Mouse (Mus musculus) liver, adult 2 months (tissue): ENCODE measurements at regions not wholly inside any gene's neighbourhood (a gene's known extent, or its start where the extent isn't known, plus 50 kb on each side); places are given as distances from the start of the nearest gene placed in this dataset.

Source experiments
- DNase-seq: peaks from one replicate; pipeline ENCODE4 v3.0.0-alpha.2; 2011; ENCODE audit warnings: low read depth, low spot score; ENCODE audit errors: extremely low read depth
- H3K27ac ChIP-seq: fragments of 200-500 bp; replicated peaks from 2 replicates; pipeline ENCODE4 v1.5.1; 2012; ENCODE audit warnings: low read depth, mild to moderate bottlenecking, control low read depth, inconsistent platforms, low read length; ENCODE audit not compliant: insufficient read depth
- H3K27me3 ChIP-seq: fragments of 200-500 bp; 2 replicates; pipeline ENCODE4 v1.6.1; 2012; ENCODE audit warnings: mild to moderate bottlenecking, moderate library complexity, low read length, inconsistent platforms; ENCODE audit not compliant: control insufficient read depth, insufficient read depth
- H3K36me3 ChIP-seq: fragments of 200-500 bp; 2 replicates; pipeline ENCODE4 v1.6.1; 2012; ENCODE audit warnings: low read length, inconsistent platforms; ENCODE audit not compliant: control insufficient read depth, insufficient read depth
- H3K4me1 ChIP-seq: fragments of 200-500 bp; 2 replicates; pipeline ENCODE4 v1.6.1; 2011; ENCODE audit warnings: low read length; ENCODE audit not compliant: control insufficient read depth, insufficient read depth
- H3K4me3 ChIP-seq: fragments of 200-500 bp; 2 replicates; pipeline ENCODE4 v1.5.1; 2011; ENCODE audit warnings: low read depth, mild to moderate bottlenecking, control low read depth, low read length, moderate library complexity; ENCODE audit not compliant: insufficient read depth
- H3K79me2 ChIP-seq: fragments of 200-500 bp; 2 replicates; pipeline ENCODE4 v1.6.1; 2012; ENCODE audit warnings: inconsistent platforms, mild to moderate bottlenecking, low read length, moderate library complexity; ENCODE audit not compliant: control insufficient read depth, insufficient read depth
- H3K9ac ChIP-seq: fragments of 200-500 bp; 2 replicates; pipeline ENCODE4 v1.6.1; 2012; ENCODE audit warnings: low read depth, mild to moderate bottlenecking, control low read depth, inconsistent platforms, low read length
- CTCF ChIP-seq: fragments of 200-500 bp; IDR thresholded peaks from 2 replicates; pipeline ENCODE4 v1.5.1; 2011; ENCODE audit warnings: low read depth, low read length, control low read depth
- POLR2A ChIP-seq: fragments of 200-500 bp; IDR thresholded peaks from 2 replicates; pipeline ENCODE4 v1.6.1; 2011; ENCODE audit warnings: low read length, control low read depth; ENCODE audit not compliant: insufficient read depth; ENCODE audit errors: extremely low read depth
- WGBS: fragments of 180-500 bp; shearing (Covaris S2); methylation state at CpG from one replicate; pipeline ENCODE4 v1.1.7; 2018; 5-methylcytosine and 5-hydroxymethylcytosine counted together

DNA sequence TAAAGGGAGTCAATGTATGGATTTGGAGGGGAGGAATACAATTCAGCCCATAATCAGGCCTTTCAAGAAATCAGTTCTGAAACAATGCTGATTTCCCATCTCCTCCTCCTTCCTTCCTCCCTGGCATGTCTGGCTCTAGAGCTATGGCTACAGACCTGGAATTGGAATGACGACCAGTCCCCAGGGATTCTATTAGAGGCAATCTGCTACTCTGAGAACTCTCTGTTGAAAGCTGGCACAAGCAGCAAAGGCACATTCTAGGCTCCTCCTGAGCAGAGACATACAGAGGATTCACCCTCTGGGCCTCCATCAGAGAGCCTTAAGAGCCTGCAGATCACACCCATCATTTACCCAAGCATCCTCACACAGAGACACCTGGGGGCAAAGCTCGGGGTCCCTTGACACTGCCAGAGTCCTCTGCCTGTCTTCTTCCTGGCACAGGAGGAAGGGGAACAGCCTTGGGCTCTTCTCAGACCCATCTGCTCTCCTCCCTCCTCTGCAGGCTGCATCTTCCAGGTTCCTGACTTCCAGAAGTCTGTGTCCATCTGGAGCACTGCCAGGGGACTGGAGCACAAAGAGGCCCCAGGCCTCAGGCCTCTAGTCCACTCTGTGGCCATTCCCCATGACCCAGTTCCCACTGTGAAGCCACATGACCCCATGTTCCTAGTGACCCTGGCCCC, 176.2 kb downstream of the Rybp start:
- TF ChIP-seq POLR2A: no peak
- no peak for TF ChIP-seq CTCF
- 78% methylated on average over 2 of the region's 2 CpGs for WGBS
- no peak overlapping the region for H3K4me3 ChIP-seq

DNA sequence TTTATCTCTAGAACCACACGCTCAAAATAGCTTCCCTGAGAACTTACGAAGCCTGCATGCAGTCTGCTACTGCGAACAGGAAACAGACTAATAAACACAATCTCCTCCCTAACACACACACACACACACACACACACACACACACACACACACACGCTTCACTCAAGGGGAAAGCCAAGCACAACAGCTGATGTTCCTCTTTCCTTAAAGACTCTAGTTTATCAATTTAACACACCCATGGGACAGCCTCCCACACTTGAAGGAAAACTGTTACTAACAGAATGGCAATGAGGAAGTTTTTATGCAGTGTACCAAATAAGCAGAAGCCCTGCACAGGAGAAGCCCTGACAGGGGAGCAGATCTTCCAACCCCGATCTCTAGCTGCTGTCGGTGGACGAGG, 177.3 kb downstream of the Rybp start:
- Histone ChIP-seq H3K36me3 (no peaks in the 10 kb centered on the region), H3K27me3 (no peaks in the 10 kb centered on the region), H3K27ac (no peak overlapping the region), H3K9ac (no peak overlapping the region), H3K4me3 (no peak overlapping the region), H3K79me2 (no peaks in the 10 kb centered on the region), H3K4me1 (peaks cover 3% of the 10 kb centered on the region; the same call in 1 of the 2 replicates)
- WGBS: 70% methylated on average over 7 of the region's 7 CpGs
- TF ChIP-seq POLR2A (no peak), CTCF (no peak)
- DNase-seq: peak; percentile 47

More for the DNA sequence above, 176.2 kb downstream of the Rybp start:
- Histone ChIP-seq H3K36me3 (no peaks in the 10 kb centered on the region), H3K27ac (no peak overlapping the region), H3K79me2 (no peaks in the 10 kb centered on the region), H3K27me3 (no peaks in the 10 kb centered on the region), H3K9ac (no peak overlapping the region), H3K4me1 (peaks cover 3% of the 10 kb centered on the region; the same call in 1 of the 2 replicates)
- DNase-seq: peak; percentile 17

DNA sequence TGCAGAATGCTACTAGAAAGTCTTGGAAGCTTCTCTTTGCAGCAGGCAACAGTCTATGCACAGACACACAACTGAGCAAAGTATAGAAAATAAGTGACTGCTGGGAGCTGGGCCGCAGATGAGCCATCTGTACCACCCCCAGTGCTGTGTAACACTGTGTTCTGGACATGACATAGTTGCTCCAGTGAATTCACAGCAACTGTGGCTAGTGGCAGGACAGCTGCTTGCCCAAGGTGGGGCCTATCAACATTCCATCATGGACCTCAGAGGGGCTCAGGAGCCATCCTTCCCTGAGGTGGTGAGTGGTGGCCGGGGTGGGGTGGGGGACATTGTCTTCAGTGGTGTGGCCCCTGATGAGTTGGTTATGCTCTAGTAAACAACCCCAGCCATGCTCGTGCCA, 177.9 kb downstream of the Rybp start:
- Histone ChIP-seq H3K27ac (no peak overlapping the region), H3K36me3 (no peaks in the 10 kb centered on the region)
- 90% methylated on average over 3 of the region's 3 CpGs for WGBS

DNA sequence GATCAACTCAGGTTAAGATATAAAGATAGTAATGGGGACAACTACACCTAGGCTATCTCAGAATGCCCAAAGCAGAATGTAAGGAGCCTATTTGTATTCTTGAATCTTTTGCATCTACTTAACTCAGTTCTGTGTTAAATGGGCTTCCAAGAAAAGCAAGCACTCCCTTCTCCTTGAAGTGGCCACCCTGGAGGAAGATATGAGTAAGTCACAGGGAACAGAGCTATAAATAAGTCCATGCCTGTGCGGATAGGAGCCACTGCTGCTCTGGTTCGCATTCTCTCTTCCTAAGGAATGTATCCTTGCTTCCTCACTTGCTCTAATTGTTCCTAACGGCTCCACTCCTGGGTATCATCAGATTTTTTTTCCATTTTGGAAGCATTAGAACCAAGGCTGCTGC, 179.8 kb downstream of the Rybp start:
- Histone ChIP-seq H3K36me3 (no peaks in the 10 kb centered on the region), H3K27me3 (no peaks in the 10 kb centered on the region), H3K4me3 (no peak overlapping the region), H3K79me2 (no peaks in the 10 kb centered on the region), H3K9ac (no peak overlapping the region), H3K27ac (no peak overlapping the region), H3K4me1 (peaks cover 3% of the 10 kb centered on the region; the same call in 1 of the 2 replicates)
- no peak for DNase-seq
- TF ChIP-seq POLR2A (no peak), CTCF (no peak)
- WGBS: 95% methylated on average over 3 of the region's 3 CpGs

More for the DNA sequence above, 177.9 kb downstream of the Rybp start:
- TF ChIP-seq CTCF: no peak
- no peak for TF ChIP-seq POLR2A
- Histone ChIP-seq H3K9ac (no peak overlapping the region), H3K79me2 (no peaks in the 10 kb centered on the region), H3K27me3 (no peaks in the 10 kb centered on the region), H3K4me1 (peaks cover 3% of the 10 kb centered on the region; the same call in 1 of the 2 replicates), H3K4me3 (no peak overlapping the region)
- no peak for DNase-seq

DNA sequence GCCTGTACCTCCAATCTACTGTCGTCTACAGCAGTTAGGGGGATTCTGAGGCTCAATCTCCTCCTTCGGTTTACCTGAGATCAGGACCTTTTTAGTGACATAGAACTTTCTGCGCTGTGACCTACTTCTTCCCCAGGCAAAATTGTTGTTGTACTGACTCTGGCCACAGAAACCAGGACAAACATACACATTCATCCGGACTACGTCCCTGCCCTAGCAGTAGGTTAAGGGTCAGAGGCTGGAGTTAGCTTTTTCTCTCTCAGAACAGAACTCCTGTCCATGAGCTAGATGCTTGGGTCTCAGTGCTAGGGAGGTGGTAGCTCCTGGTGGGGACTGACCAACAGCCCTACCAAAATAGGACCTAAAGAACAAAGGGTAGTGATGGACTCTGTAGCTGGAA, 180.2 kb downstream of the Rybp start:
- Histone ChIP-seq H3K4me1 (peaks cover 3% of the 10 kb centered on the region; the same call in 1 of the 2 replicates), H3K4me3 (no peak overlapping the region), H3K9ac (no peak overlapping the region), H3K79me2 (no peaks in the 10 kb centered on the region), H3K36me3 (no peaks in the 10 kb centered on the region), H3K27ac (no peak overlapping the region), H3K27me3 (no peaks in the 10 kb centered on the region)
- peak; percentile 29 for DNase-seq
- 27% methylated on average over 5 of the region's 5 CpGs for WGBS
- TF ChIP-seq CTCF (no peak), POLR2A (no peak)

DNA sequence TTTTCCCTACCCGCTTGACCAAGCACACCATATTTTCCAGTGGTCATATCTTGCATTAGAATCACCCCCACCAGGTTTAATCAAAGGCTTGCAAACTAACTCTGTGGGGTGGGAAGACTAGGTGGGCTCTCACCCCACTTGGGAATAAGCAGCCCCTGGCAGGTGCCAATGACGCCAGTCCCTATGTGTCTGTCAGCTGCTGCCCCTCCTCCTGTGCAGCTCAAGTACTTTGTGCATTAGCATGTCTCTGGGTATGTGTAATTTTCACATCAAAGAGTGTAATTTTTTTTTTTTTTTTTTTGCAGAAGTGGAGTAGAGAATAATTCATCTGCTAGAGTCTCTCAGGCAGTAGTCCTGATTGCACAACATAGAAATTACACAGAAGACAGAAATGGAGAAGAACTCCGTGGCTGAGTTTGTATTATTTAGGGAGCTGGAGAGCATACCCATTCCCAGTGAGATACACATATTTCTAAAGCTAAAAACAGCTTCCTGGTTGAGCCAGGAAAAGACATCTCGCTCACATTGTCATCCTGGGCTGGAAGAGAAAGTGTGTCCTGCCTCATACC, 186.6 kb downstream of the Rybp start:
- Histone ChIP-seq H3K4me1 (peaks cover 7% of the 10 kb centered on the region), H3K9ac (no peak overlapping the region), H3K79me2 (no peaks in the 10 kb centered on the region), H3K27ac (no peak overlapping the region), H3K27me3 (no peaks in the 10 kb centered on the region), H3K36me3 (no peaks in the 10 kb centered on the region), H3K4me3 (no peak overlapping the region)
- TF ChIP-seq POLR2A (no peak), CTCF (no peak)
- DNase-seq: no peak
- 77% methylated on average over 4 of the region's 4 CpGs for WGBS
